Mouse (Mus musculus) liver (tissue): ENCODE data around the gene Larp4b.

Experiments
- DNase-seq: peaks from one replicate; pipeline ENCODE4 v3.0.0-alpha.2; 2020; ENCODE audit warnings: mixed read lengths

The Larp4b gene

DNA sequence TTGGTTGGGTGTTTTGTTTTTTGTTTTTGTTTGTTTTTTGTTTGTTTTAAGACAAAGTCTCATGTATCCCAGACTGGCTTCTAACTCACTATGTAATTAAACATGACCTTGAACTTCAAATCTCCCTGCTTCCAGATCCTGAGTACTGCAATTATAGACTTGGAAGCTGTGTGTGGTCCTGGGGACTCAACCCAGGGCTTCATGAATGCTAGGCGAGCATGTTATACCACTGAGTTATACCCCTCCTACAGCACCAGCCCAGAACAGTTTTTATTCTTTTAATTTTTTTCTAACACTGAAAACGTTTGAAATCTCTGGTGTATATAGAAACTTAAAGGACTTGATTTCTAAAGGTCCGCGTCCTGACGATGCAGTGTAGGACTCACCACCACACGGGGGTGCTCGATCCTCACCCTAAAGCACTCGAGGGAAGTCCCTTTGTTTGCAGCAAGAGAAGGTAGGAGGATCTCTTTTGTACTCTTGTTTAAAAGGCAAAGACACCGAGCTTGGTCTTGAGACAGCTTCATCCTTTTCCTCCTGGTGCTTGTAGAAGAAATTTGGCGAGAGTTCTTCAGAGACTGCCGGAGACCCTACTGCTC is 88.1 kb downstream of the Larp4b start:
- DNase-seq: peak; percentile 71

DNA sequence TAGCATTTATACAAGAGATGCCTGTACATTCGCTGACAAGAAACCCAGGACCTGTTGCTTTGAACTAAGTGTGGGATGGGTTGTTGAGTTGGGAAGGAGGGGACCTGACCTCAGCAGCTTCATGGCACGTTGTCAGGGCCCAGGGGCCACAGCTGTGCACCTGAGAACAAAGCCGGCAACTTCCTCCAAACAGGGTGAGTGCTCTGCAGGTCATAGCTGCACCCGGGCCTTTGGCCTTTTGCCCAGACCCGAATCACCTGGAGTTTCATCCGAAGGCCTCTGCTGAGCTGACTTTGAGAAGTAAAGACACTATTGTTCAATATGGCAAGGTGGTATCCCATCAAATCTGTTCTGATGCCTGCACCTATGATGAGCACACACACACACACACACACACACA is 90.6 kb downstream of the Larp4b start:
- DNase-seq: no peak

- DNase-seq: no peak
Measured at GRCm38 (mm10) chr13:9184716-9185115, 91.0 kb downstream of the Larp4b start.

DNA sequence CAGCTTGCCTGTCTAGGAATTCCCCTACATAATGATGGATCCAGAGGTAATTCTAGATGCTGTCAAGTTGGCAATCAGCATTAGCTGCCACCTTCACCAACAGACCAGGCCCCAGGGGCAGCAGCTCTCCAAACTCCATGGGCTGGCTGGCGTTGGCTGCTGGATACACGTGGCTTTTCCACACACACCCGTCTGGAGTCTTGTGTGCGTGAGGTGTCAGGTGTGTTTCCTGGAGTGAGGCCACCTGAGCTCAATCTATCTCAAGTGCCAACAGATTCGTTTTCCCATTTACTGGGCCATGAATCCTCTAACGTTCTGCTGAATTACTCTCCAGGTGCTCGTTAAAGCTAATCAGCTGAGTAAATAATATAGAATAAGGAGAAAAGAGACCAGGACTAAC is 93.5 kb downstream of the Larp4b start:
- DNase-seq: no peak

GRCm38 (mm10) chr13:9187566-9188530 is 94.2 kb downstream of the Larp4b start:
- no peak for DNase-seq

DNA sequence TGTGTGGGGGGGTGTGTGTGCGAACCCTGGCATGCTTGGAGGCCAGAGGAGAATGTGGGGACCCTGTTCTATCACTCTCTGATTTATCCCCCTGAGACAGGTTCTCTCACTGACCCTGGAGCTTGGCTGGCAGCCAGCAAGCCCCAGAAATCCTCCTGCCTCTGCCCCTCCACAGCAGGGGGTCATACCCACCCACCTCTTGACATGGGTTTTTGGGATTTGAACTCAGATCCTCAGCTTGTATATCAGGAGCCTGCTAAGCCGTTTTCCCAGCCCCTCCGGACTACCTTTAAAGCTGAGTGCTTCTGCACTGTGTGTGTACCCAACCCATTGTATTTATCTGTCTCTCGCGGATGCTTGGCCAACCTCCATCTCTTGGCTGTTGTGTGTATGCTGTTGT is 95.8 kb downstream of the Larp4b start:
- DNase-seq: no peak

DNA sequence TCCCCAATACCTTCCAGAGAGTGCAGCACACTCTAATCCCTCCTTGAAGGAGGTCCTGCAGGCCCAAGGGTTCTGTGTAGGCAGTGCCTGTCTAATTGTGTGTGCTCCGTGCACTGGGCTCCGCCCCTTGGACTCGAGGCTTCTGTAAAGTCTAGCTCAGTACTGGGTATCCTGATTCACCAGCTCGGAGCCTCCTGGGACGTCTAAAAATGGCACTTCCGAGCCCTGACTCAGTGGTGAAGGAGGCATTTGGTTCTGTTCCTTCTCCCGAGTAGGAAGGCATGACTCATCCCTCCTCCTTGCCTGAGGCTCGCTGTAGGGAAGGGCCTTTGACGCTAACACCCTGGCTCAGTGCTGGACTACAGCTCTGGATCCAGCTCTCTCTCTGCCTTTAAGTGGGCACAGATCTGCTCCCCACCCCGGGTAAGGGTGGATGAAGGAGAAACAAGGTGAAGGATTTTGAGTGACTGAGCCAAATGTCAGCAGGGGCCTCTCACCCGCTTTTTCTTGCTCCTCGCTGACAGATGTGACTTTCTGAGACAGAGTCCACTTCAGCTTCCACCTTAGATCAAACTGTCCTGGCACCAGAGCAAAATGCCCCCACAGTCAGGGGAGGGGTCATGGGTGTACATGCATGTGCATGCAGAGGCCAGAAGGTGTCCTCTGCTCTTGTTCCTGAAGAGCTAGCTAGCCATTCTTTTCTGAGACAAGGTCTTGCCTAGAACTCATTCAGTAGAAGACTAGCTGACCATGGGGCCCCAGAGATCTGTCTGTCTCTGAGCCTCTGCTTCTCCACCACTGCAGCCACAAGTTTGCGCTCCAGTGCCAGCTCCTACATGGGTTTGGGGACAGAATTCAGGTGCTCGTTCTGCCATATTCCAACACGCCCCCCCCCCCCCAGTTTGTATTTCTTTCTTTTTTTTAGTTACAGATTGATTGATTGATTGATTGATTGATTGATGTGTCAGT is 97.8 kb downstream of the Larp4b start:
- DNase-seq: no peak

GRCm38 (mm10) chr13:9192797-9193330 is 99.2 kb downstream of the Larp4b start:
- DNase-seq: no peak

DNA sequence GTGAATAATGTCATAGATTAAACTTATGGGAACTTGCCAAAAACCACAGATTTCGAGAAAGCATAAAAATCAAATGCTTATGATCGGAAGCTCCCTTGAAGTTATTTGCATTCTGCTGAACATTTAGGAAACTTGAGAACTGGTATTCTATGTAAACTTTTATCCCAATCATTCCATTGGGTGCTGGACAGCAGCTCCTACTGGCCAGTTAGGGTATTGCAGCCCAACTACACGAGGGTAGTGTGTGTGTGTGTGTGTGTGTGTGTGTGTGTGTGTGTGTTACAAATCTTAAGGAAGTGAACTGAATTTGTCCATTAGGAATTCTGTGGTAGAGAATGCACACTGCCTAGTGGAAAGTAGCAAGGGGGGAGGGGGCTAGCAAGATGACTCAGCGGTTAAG is 101.0 kb downstream of the Larp4b start:
- DNase-seq: peak; percentile 37

DNA sequence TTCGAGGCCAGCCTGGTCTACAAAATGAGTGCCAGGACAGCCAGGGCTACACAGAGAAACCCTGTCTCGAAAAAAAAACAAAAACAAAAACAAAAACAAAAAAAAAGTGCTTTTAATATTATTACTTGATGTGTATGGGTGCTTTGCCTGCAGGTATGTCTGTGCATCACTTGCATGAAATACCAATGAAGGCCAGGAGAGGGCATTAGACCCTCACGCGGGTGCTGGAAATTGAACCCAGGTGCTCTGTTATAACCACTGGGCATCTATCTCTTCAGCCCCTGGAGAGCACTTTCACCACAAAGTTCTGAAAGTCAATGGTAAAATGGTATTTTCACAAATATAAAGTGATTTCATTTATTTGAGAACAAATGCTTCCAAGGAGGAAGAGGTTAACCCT is 101.9 kb downstream of the Larp4b start:
- no peak for DNase-seq

DNA sequence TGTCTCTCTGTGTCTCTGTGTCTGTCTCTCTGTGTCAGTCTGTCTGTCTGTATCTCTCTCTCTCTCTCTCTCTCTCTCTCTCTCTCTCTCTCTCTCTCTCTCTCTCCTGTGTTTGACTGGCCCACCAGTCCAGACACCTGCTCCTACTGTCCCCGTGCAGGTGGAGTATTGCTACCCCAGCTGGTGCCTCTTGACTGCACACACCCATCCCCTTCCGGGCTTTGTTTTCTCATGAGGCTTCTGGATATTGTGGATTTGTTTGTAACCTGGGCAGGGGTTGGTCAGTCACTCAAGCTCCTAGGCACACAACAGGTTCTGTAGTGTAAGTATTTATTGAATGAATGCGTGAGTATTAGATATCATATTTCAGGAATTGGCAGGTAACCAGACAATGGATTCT is 104.4 kb downstream of the Larp4b start:
- no peak for DNase-seq

GRCm38 (mm10) chr13:9198728-9199464 is 105.2 kb downstream of the Larp4b start:
- DNase-seq: peak; percentile 60

GRCm38 (mm10) chr13:9199465-9199844 is 105.8 kb downstream of the Larp4b start:
- no peak for DNase-seq

DNA sequence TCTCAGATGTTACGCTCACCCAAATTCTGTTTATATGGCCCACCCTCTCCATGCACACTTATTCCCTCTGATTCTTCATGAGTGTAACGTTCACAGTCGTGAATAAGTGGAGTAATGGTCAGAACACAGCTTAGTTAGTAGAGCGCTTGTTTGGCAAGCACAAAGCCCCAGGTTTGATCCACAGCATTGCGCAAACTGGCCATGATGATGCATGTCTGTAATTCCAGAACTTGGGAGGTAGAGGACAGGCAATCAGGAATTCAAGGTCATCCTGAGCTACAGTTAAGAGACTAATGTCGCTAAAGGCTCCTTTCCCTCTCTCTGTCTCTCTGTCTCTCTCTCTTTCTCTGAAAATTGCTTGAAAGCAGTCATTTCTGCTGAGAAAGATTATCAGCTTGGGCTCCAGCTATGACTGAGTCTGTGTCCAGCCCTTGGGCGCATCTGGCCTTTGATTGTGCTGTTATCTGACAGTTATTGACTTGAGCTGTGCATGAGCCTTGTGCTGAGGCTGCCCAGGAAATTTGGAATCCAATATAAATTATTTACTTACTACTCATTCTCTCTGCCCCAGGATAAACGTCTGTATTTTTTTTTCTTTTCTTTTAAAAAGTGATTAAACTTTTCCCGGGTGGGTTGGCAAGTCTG is 129.2 kb downstream of the Larp4b start:
- no peak for DNase-seq
